Mouse (Mus musculus): ENCODE measurements around the gene Plin3. TPM values are rescaled to one million over a fixed set of nuclear protein-coding genes. Genes with fewer than 3 reads are reported as not detected.

Plin3 gene
- total RNA-seq, 1 experiment from 2014 or later, result 17.1 TPM

- no peak for ATAC-seq (replicated peaks in 1 of 2; ENCODE audit: insufficient read depth in 1 of 2, low FRiP score in 2 of 2, low TSS enrichment in 1 of 2, low read depth in 1 of 2, poor library complexity in 2 of 2, severe bottlenecking in 2 of 2)
These were observed 9.9 kb downstream of the Plin3 start for GRCm38 (mm10) chr17:56282802-56283201.

DNA sequence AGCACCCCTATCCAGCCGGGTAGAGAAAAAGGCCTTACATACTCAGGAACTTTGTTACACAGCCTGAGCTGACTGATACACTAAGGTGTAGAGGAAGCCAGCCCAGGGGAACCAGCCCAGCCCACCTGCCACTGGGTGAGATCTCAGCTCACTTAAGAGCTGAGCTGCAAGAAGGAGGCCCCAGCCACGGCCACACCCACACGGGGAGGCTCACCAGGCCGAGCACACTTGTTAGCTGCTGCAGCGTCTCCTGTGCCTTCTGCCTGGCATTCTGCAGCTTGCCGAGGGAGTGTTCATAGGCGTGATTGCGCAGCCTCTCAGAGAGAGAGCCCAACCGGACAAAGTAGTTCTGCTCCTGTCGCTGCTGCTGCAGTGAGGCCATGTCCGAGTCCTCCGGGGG lies 11.5 kb downstream of the Plin3 start:
- ATAC-seq (replicated peaks in 1 of 2; ENCODE audit: insufficient read depth in 1 of 2, low FRiP score in 2 of 2, low TSS enrichment in 1 of 2, low read depth in 1 of 2, poor library complexity in 2 of 2, severe bottlenecking in 2 of 2), result peak in 1 of 2 experiments; percentile 23; a peak in 1 of 4 replicates

DNA sequence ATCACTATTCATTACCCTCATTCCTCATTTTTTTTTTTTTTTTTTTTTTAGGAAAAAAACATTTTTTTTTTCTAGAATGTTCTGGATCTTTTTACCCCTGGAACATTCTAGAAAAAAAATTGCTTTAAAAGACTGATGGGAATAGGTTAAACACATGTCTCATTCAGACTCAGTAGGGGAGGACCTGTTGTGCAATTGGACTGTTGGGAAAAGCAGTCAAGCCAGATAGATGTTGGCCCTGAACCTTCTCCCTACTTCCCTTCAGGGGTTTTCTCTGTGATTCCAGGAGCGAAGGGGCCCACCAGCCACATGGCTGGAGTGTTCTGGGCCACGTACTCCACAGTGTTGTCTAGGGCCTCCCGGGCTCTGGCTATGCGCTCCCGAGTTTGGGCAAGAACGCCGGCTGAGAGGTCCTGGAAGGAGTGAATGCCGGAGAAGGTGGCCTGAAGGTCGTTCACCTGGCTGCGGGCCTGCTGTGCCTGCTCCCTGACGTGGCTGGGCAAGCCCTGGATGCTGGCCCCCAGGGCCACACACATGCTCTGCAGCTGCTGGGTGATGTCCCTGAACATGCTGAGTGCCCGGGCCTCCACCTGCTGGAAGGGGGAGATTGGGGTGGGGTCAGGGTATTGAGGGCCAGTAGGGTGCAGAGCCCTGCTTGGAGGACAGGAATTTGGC lies 13.1 kb downstream of the Plin3 start:
- no peak for ATAC-seq (replicated peaks in 1 of 2; ENCODE audit: insufficient read depth in 1 of 2, low FRiP score in 2 of 2, low TSS enrichment in 1 of 2, low read depth in 1 of 2, poor library complexity in 2 of 2, severe bottlenecking in 2 of 2)

GRCm38 (mm10) chr17:56278340-56278739 lies 14.3 kb downstream of the Plin3 start:
- no peak for ATAC-seq (replicated peaks in 1 of 2; ENCODE audit: insufficient read depth in 1 of 2, low FRiP score in 2 of 2, low TSS enrichment in 1 of 2, low read depth in 1 of 2, poor library complexity in 2 of 2, severe bottlenecking in 2 of 2)

- ATAC-seq (replicated peaks in 1 of 2; ENCODE audit: insufficient read depth in 1 of 2, low FRiP score in 2 of 2, low TSS enrichment in 1 of 2, low read depth in 1 of 2, poor library complexity in 2 of 2, severe bottlenecking in 2 of 2), result no peak
These were observed 15.1 kb downstream of the Plin3 start for GRCm38 (mm10) chr17:56277567-56277893.

DNA sequence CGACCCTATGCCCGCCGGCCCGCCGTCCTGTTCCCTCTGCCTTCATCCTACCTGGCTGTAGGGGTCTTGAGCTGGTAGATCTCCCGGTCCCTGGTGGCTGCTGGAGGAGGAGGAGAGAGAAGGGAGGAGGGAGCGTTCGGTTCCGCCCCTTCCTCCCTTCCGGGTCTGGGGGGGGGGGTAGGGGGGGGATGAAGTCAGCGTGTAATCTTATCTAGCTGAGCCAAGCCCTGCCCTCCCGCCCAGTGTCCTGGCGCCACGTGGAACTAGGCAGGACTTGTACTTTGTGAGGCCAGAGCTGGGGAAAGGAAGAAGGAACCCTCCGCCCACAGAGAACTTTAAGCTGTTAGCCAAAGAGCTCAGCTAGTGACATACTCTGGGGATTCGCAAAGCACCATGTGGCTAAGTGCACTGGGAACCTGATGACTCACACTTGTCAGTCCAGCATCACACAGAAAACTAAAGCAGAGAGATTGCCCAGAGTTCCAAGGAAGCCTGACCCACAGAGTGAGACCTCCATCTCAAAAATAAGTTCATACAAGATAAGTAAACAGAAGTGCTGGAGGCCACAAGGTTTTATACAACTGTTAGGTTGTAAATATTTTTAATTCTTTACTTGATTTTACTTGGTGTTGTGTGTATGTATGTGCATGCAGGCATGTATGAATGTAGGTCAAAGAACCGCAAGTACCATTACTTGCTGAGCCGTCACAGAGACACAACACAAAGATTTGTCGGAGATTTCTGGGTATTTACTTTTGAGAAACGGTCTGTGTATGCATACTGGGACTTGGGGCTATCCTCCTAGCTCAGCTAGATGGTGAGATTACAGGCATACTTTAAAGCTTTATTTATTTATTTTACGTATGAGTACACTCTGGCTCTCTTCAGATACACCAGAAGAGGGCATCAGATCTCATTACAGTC lies 15.8 kb downstream of the Plin3 start, which contains the start of gene Ticam1:
Gene Ticam1 (minus strand): TSS at position 144 of the 924 bp plus-strand sequence.
- ATAC-seq (replicated peaks in 1 of 2; ENCODE audit: insufficient read depth in 1 of 2, low FRiP score in 2 of 2, low TSS enrichment in 1 of 2, low read depth in 1 of 2, poor library complexity in 2 of 2, severe bottlenecking in 2 of 2), result peak; percentile 88 to 91

GRCm38 (mm10) chr17:56275842-56276480 lies 16.7 kb downstream of the Plin3 start:
- no peak for ATAC-seq (replicated peaks in 1 of 2; ENCODE audit: insufficient read depth in 1 of 2, low FRiP score in 2 of 2, low TSS enrichment in 1 of 2, low read depth in 1 of 2, poor library complexity in 2 of 2, severe bottlenecking in 2 of 2)

DNA sequence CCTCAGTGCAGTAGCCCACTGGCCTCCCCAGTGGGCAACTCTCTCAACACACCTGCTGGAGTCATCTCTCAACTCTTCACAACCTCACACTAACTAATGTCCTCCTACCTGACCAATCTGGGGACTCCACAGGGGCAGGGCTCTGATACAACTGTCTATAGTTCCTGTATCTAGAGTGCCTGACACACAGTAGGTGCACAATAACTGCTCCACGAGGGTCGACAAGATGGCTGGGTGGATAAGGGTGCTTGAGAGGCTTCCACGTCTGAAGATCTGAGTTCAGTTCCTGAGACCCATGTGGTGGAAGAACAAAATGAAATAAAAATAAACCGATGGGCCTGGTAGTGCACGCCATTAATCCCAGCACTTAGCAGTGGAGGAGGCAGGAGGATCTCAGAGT lies 18.7 kb downstream of the Plin3 start:
- ATAC-seq (replicated peaks in 1 of 2; ENCODE audit: insufficient read depth in 1 of 2, low FRiP score in 2 of 2, low TSS enrichment in 1 of 2, low read depth in 1 of 2, poor library complexity in 2 of 2, severe bottlenecking in 2 of 2), result no peak

DNA sequence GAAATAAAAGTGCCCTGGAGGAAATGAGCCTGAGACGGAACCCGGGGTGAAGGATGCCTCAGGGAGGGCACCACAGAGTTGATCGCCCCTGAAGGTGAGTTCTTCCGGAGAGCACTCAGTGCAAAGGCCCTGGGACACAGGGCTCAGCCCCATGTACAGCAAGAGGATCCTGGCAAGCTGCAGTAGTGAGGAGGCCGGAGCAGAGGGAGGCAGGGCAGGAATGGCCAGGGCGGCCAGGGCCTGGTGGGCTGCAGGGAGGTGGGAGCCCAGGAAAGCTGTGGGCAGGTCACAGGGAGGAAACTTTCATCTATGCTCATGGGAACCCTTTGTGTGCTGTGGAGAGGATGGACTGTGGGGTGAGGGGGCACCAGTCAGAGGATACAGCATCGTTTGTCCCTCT lies 19.2 kb downstream of the Plin3 start:
- ATAC-seq (replicated peaks in 1 of 2; ENCODE audit: insufficient read depth in 1 of 2, low FRiP score in 2 of 2, low TSS enrichment in 1 of 2, low read depth in 1 of 2, poor library complexity in 2 of 2, severe bottlenecking in 2 of 2), result no peak

DNA sequence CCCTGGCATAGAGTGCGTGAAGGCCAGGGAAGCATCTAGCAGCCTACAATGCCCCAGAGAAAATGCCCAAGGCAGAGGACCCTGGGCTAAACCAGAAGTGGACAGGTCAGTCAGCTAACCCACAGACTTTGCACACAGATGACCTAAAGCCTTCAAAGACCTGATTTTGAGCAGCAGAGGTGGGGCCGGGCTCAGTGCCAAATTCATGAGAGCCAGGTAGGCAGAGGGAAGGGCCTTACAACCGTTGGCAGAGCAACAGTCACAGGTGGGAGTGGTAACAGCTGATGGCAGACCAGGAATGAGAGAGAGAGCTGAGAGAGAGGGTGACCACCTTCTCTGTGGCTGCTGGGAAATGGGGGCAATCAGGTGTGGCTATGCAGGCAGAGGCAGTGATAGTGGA lies 20.0 kb downstream of the Plin3 start:
- no peak for ATAC-seq (replicated peaks in 1 of 2; ENCODE audit: insufficient read depth in 1 of 2, low FRiP score in 2 of 2, low TSS enrichment in 1 of 2, low read depth in 1 of 2, poor library complexity in 2 of 2, severe bottlenecking in 2 of 2)

- ATAC-seq (replicated peaks in 1 of 2; ENCODE audit: insufficient read depth in 1 of 2, low FRiP score in 2 of 2, low TSS enrichment in 1 of 2, low read depth in 1 of 2, poor library complexity in 2 of 2, severe bottlenecking in 2 of 2), result no peak
These were observed 20.9 kb downstream of the Plin3 start for GRCm38 (mm10) chr17:56271609-56272253.

GRCm38 (mm10) chr17:56269741-56270140 lies 22.9 kb downstream of the Plin3 start:
- ATAC-seq (replicated peaks in 1 of 2; ENCODE audit: insufficient read depth in 1 of 2, low FRiP score in 2 of 2, low TSS enrichment in 1 of 2, low read depth in 1 of 2, poor library complexity in 2 of 2, severe bottlenecking in 2 of 2), result no peak

DNA sequence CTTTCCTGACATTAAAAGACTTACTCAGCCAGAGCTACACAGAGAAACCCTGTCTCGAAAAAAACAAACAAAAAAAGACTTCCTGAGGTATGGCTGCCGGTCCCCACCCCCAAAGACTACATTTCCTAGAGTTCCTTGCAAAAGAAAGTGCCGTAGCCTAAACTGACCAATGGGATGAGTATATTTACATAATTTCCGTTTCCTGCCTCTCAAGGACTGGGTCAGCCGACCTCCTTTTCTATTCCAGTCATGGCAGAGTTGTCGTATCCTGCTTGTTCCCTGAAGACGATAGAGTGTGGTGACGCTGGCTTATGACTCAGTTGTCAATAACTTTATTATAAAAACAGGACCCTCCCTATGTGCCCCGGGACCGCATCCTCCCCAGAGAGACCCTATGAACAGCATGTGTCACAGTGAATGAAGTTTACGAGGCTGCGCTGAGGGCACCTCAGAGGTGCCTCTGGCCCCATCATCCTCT lies 23.5 kb downstream of the Plin3 start:
- ATAC-seq (replicated peaks in 1 of 2; ENCODE audit: insufficient read depth in 1 of 2, low FRiP score in 2 of 2, low TSS enrichment in 1 of 2, low read depth in 1 of 2, poor library complexity in 2 of 2, severe bottlenecking in 2 of 2), result peak; percentile 86 to 92

DNA sequence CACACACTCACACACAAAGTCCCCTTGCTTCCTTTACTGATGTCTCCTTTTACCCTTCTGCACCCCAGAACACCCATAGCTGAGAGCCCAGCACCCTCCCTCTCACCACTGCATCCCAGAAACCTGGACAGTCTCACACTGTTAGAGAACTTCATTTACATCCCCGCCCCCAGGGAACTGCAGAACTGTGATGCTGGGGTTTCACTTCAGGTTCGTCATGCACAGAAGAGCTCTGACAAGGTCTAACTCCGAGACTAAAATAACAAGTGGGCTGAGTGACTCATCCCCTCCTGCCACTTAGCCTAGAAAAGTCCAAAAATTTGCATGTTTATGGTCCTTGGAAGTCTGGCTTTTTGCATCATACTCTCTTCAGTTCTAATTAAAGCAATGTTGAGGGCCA lies 26.4 kb downstream of the Plin3 start:
- no peak for ATAC-seq (replicated peaks in 1 of 2; ENCODE audit: insufficient read depth in 1 of 2, low FRiP score in 2 of 2, low TSS enrichment in 1 of 2, low read depth in 1 of 2, poor library complexity in 2 of 2, severe bottlenecking in 2 of 2)

- ATAC-seq (replicated peaks in 1 of 2; ENCODE audit: insufficient read depth in 1 of 2, low FRiP score in 2 of 2, low TSS enrichment in 1 of 2, low read depth in 1 of 2, poor library complexity in 2 of 2, severe bottlenecking in 2 of 2), result no peak
These were observed 26.8 kb downstream of the Plin3 start for GRCm38 (mm10) chr17:56265869-56266268.

- ATAC-seq (replicated peaks in 1 of 2; ENCODE audit: insufficient read depth in 1 of 2, low FRiP score in 2 of 2, low TSS enrichment in 1 of 2, low read depth in 1 of 2, poor library complexity in 2 of 2, severe bottlenecking in 2 of 2), result no peak
These were observed 27.7 kb downstream of the Plin3 start for GRCm38 (mm10) chr17:56265011-56265410.

DNA sequence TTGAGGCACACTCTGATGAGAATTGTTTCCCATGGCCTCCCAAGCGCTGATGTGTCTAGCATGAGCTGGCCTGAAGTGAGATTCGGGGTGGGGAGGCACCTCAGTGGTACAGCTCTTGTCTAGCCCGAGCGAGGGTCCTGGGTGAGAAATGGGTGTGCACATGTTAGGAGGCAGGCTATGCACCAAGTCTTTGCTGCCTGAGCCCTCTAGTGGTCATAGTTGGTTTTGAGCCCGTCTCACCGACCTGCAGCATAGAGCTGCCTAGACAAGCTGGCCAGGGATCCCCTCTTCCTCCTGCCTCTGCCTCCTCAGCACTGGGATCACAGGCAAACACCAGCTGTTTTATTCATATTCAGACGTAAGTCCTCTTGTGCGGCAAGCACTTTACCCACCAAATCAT lies 28.7 kb downstream of the Plin3 start:
- peak; percentile 84 to 87 for ATAC-seq (replicated peaks in 1 of 2; ENCODE audit: insufficient read depth in 1 of 2, low FRiP score in 2 of 2, low TSS enrichment in 1 of 2, low read depth in 1 of 2, poor library complexity in 2 of 2, severe bottlenecking in 2 of 2)

All from hematopoietic stem cell, adult 5-6 weeks (primary cell).